Mouse (Mus musculus) bone marrow, adult 2 months (tissue): ENCODE data around the gene Smpd3. TPM values are rescaled to one million over a fixed set of nuclear protein-coding genes. Genes with fewer than 3 reads are reported as not detected.

ENCODE experiments used
- H3K27ac ChIP-seq: fragments of 200-500 bp; 2 replicates; pipeline ENCODE4 v1.5.1; 2012; ENCODE audit warnings: low read depth, mild to moderate bottlenecking, control low read depth, inconsistent platforms, low read length; ENCODE audit not compliant: control insufficient read depth, poor library complexity, insufficient read depth
- H3K4me1 ChIP-seq: fragments of 200-500 bp; 2 replicates; pipeline ENCODE4 v1.6.1; 2011; ENCODE audit warnings: low read length; ENCODE audit not compliant: control insufficient read depth, insufficient read depth
- H3K4me3 ChIP-seq: fragments of 200-500 bp; replicated peaks from 2 replicates; pipeline ENCODE3; 2011; ENCODE audit warnings: mild to moderate bottlenecking, low read depth, low read length, control low read depth; ENCODE audit not compliant: control insufficient read depth
- CTCF ChIP-seq: fragments of 200-500 bp; IDR thresholded peaks from 2 replicates; pipeline ENCODE4 v1.5.1; 2011; ENCODE audit warnings: low read length, control low read depth; ENCODE audit not compliant: control insufficient read depth, insufficient read depth
- POLR2A ChIP-seq: fragments of 200-500 bp; IDR thresholded peaks from 2 replicates; pipeline ENCODE4 v1.6.1; 2011; ENCODE audit warnings: low read depth, mild to moderate bottlenecking, control low read depth, low read length, borderline replicate concordance; ENCODE audit not compliant: control insufficient read depth
- WGBS: fragments of 180-500 bp; shearing (Covaris S2); methylation state at CpG from one replicate; pipeline ENCODE4 v1.1.7; 2018; 5-methylcytosine and 5-hydroxymethylcytosine counted together
- polyA plus RNA-seq: library from polyadenylated mRNA; stranded (reverse); fragments of >200 nt; gene quantifications from 2 replicates; pipeline ENCODE4 v1.2.4, GENCODE M21; 2011; ENCODE audit warnings: low replicate concordance; ENCODE audit not compliant: missing spikeins, insufficient read depth, insufficient read length

The Smpd3 gene
- polyA plus RNA-seq, 1 experiment, result 0.87 TPM

DNA sequence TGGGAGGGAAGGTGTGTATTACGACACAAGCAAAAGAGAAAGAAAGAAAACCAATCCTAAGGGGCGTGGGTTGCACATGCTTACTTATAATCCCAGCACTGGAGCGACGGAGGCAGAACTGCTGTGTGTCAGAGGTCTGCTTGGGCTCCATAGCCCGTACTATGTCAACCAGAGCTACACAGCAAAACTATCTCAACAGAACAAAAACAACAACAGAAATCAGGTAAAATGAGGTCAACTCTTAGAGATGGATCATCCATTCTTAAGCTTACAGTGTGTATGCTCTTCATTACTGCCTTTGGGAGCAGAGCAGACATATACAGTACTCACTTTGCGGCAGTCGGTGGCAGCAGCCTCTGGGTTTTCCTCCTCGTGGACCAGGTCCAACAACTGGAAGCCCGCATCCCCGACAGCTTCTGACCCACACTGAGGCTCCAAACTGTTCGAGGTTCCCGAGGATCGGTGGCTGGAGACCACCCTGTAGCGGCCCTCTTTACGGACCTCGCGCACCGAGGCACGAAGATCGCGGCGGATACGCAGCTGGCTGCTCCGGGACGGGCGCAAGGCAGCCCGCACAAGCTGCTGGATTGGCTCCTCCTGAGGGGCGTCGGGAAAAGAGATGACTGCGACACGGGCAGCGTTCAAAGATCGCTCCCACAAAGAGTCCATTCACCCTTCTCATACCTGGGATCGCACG, 127.6 kb downstream of the Smpd3 start:
- Histone ChIP-seq H3K4me3 (peak overlapping the region; percentile 93), H3K4me1 (no peaks in the 10 kb centered on the region), H3K27ac (peak overlapping the region; percentile 88)
- under 1% methylated on average over 35 of the region's 35 CpGs for WGBS
- TF ChIP-seq CTCF (no peak), POLR2A (no peak)

Other genes starting within 250 kb of the Smpd3 start
- not detected in 2 replicates for gene Esrp2, start 201.0 kb downstream of the Smpd3 start, polyA plus RNA-seq
- gene Pla2g15, start 187.6 kb downstream of the Smpd3 start, polyA plus RNA-seq, result 8.4 and 20.8 TPM in 2 replicates
- 3.7 and 8.3 TPM in 2 replicates for gene Slc7a6, start 169.1 kb downstream of the Smpd3 start, polyA plus RNA-seq
- gene Slc7a6os, start 127.1 kb downstream of the Smpd3 start, polyA plus RNA-seq, result 23.9 and 53.8 TPM in 2 replicates
- gene Prmt7, start 127.1 kb downstream of the Smpd3 start, polyA plus RNA-seq, result 12.1 and 12.9 TPM in 2 replicates
- 3.3 and 10.6 TPM in 2 replicates for gene Zfp90, start 77.3 kb upstream of the Smpd3 start, polyA plus RNA-seq
- gene 6030452D12Rik, start 162.5 kb upstream of the Smpd3 start, polyA plus RNA-seq, result not detected in 2 replicates
- not detected in 2 replicates for gene Cdh3, start 172.9 kb upstream of the Smpd3 start, polyA plus RNA-seq
- gene Gm10073, start 235.5 kb upstream of the Smpd3 start, polyA plus RNA-seq, result 52.1 and 98.4 TPM in 2 replicates